Mouse (Mus musculus): ENCODE results near the gene Yipf2. TPM values are rescaled to one million over a fixed set of nuclear protein-coding genes. Genes with fewer than 3 reads are reported as not detected.

Gene Yipf2
- polyA plus RNA-seq, 1 experiment from 2014 or later, result 20.3 TPM

DNA sequence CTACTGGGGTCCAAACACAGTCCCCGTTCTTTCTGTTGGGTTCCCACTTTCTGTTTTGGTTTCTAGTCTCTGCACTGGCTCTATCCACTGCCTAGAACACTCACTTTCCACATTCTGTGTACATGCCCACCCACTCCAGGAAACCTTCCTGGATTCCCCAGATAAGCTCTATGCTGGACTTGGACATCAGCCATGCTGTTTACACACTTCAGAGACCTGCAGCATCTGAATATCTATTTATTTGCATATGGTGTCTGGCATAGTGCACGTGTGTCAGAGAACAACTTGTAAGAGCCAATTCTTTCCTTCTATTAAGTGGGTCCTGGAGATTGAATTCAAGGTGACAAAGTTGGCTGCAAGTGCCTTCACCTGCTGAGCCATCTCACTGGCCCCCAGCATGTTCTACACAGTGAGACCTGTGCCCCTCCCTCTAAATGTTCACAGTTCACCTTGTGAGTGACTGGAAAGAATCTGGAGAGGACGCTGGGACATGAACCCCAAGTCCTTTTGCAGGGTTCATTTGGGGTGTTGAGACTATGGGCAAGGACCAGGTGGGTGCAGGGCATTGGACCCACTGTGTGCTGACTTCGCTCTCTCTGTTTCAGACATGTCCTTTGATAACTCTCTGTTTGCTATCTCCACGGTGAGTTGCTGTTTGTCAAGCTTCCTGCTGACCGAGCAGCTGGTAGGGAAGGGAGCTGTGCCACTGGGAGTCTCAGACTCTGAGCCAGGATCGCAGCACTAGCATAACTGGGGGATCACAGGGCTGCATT, 52.5 kb downstream of the Yipf2 start:
- 80% methylated on average over 7 of the region's 7 CpGs for whole genome bisulfite sequencing
- no peak for ATAC-seq (ENCODE audit: low read depth)

More for the DNA sequence above, 52.5 kb downstream of the Yipf2 start:
- H3K9me3 ChIP-seq (ENCODE audit: control insufficient read depth, low read length), result no peaks in the 10 kb centered on the region
- no peak overlapping the region for H3K4me2 ChIP-seq (ENCODE audit: low read depth, low read length)
- no peak overlapping the region for H3K4me3 ChIP-seq (ENCODE audit: low read depth, low read length)
- no peaks in the 10 kb centered on the region for H3K36me3 ChIP-seq (ENCODE audit: control insufficient read depth, insufficient read depth, low read length)
- H3K9ac ChIP-seq (replicated peaks; ENCODE audit: low read depth, low read length), result no peak overlapping the region
- no peak overlapping the region for H3K27ac ChIP-seq (ENCODE audit: low read depth, low read length)
- H3K4me1 ChIP-seq (ENCODE audit: control insufficient read depth, insufficient read depth, low read length), result no peaks in the 10 kb centered on the region
- no peaks in the 10 kb centered on the region for H3K27me3 ChIP-seq (ENCODE audit: control insufficient read depth, insufficient read depth, low read length)

MicroRNA genes within 50 kb of the gene (microRNA counts, 519-probe panel; counts per million panel counts)
- microRNA mmu-miR-1946b, result not detected

Small RNA genes lying within 50 kb of the gene (microRNA-seq; reads per million reads assigned to microRNA genes)
- gene Mir1946b, result not detected

Other genes with a start within 250 kb of the Yipf2 start
- 210 and 222 TPM in 2 replicates for gene Ilf3, start 225.0 kb downstream of the Yipf2 start, polyA plus RNA-seq (2014; fragmentation: Nextera tagmentation; extraction: Ambion mirVana)
- gene Qtrt1, start 181.0 kb downstream of the Yipf2 start, polyA plus RNA-seq (2014; fragmentation: Nextera tagmentation; extraction: Ambion mirVana), result 43.7 and 48.9 TPM in 2 replicates
- 53.1 and 59.4 TPM in 2 replicates for gene Dnm2, start 167.9 kb downstream of the Yipf2 start, polyA plus RNA-seq (2014; fragmentation: Nextera tagmentation; extraction: Ambion mirVana)
- gene Tmed1, start 82.6 kb downstream of the Yipf2 start, polyA plus RNA-seq (2014; fragmentation: Nextera tagmentation; extraction: Ambion mirVana), result 42.2 and 45.7 TPM in 2 replicates
- 2.5 and 3.0 TPM in 2 replicates for gene AB124611, start 66.7 kb downstream of the Yipf2 start, polyA plus RNA-seq (2014; fragmentation: Nextera tagmentation; extraction: Ambion mirVana)
- 30.1 and 36.4 TPM in 2 replicates for gene Carm1, start 45.9 kb downstream of the Yipf2 start, polyA plus RNA-seq (2014; fragmentation: Nextera tagmentation; extraction: Ambion mirVana)
- gene Timm29, start 106 bp downstream of the Yipf2 start, polyA plus RNA-seq (2014; fragmentation: Nextera tagmentation; extraction: Ambion mirVana), result 73.0 and 77.5 TPM in 2 replicates
- 138 and 152 TPM in 2 replicates for gene Smarca4, start 23.3 kb upstream of the Yipf2 start, polyA plus RNA-seq (2014; fragmentation: Nextera tagmentation; extraction: Ambion mirVana)
- gene Ldlr, start 130.7 kb upstream of the Yipf2 start, polyA plus RNA-seq (2014; fragmentation: Nextera tagmentation; extraction: Ambion mirVana), result 7.3 and 8.3 TPM in 2 replicates
- gene Spc24, start 167.5 kb upstream of the Yipf2 start, polyA plus RNA-seq (2014; fragmentation: Nextera tagmentation; extraction: Ambion mirVana), result 11.2 and 12.5 TPM in 2 replicates
- gene Kank2, start 205.9 kb upstream of the Yipf2 start, polyA plus RNA-seq (2014; fragmentation: Nextera tagmentation; extraction: Ambion mirVana), result 1.3 and 2.4 TPM in 2 replicates
- 0.24 and 0.53 TPM in 2 replicates for gene Angptl8, start 242.7 kb upstream of the Yipf2 start, polyA plus RNA-seq (2014; fragmentation: Nextera tagmentation; extraction: Ambion mirVana)